Mouse (Mus musculus) testis, postnatal 14 days (tissue): ENCODE results near the gene Ntm.

Source experiments
- DNase-seq: peaks from one replicate; pipeline ENCODE4 v3.0.0; 2021; ENCODE audit warnings: low spot score

The Ntm gene

GRCm38 (mm10) chr9:29128416-29128815 lies 834.5 kb downstream of the Ntm start:
- DNase-seq = no peak

- DNase-seq = no peak
Measured at GRCm38 (mm10) chr9:29124455-29124854, 838.5 kb downstream of the Ntm start.

- DNase-seq = no peak
Measured at GRCm38 (mm10) chr9:29123828-29124227, 839.1 kb downstream of the Ntm start.

- no peak for DNase-seq
Measured at GRCm38 (mm10) chr9:29117561-29118112, 845.3 kb downstream of the Ntm start.

GRCm38 (mm10) chr9:29115337-29115736 lies 847.6 kb downstream of the Ntm start:
- DNase-seq = no peak

- no peak for DNase-seq
Measured at GRCm38 (mm10) chr9:29106771-29107170, 856.2 kb downstream of the Ntm start.

- no peak for DNase-seq
Measured at GRCm38 (mm10) chr9:29104442-29104841, 858.5 kb downstream of the Ntm start.

GRCm38 (mm10) chr9:29103993-29104392 lies 858.9 kb downstream of the Ntm start:
- DNase-seq = no peak

- DNase-seq = no peak
Measured at GRCm38 (mm10) chr9:29100624-29101023, 862.3 kb downstream of the Ntm start.

GRCm38 (mm10) chr9:29092443-29092842 lies 870.5 kb downstream of the Ntm start:
- DNase-seq = no peak

- DNase-seq = no peak
Measured at GRCm38 (mm10) chr9:29088657-29089056, 874.3 kb downstream of the Ntm start.

- no peak for DNase-seq
Measured at GRCm38 (mm10) chr9:29087656-29088055, 875.3 kb downstream of the Ntm start.

GRCm38 (mm10) chr9:29087171-29087570 lies 875.8 kb downstream of the Ntm start:
- no peak for DNase-seq

GRCm38 (mm10) chr9:29075924-29076577 lies 886.9 kb downstream of the Ntm start:
- DNase-seq = no peak

GRCm38 (mm10) chr9:29075243-29075642 lies 887.7 kb downstream of the Ntm start:
- no peak for DNase-seq

GRCm38 (mm10) chr9:29074494-29074893 lies 888.4 kb downstream of the Ntm start:
- no peak for DNase-seq

GRCm38 (mm10) chr9:29071997-29072396 lies 890.9 kb downstream of the Ntm start:
- no peak for DNase-seq

GRCm38 (mm10) chr9:29067572-29067971 lies 895.4 kb downstream of the Ntm start:
- DNase-seq = no peak

- DNase-seq = no peak
Measured at GRCm38 (mm10) chr9:29060293-29060692, 902.6 kb downstream of the Ntm start.

GRCm38 (mm10) chr9:29058811-29059210 lies 904.1 kb downstream of the Ntm start:
- no peak for DNase-seq

- DNase-seq = no peak
Measured at GRCm38 (mm10) chr9:29055637-29056036, 907.3 kb downstream of the Ntm start.

GRCm38 (mm10) chr9:29036466-29036865 lies 926.5 kb downstream of the Ntm start:
- no peak for DNase-seq

- DNase-seq = no peak
Measured at GRCm38 (mm10) chr9:29036058-29036457, 926.9 kb downstream of the Ntm start.

- DNase-seq = no peak
Measured at GRCm38 (mm10) chr9:29026410-29026809, 936.5 kb downstream of the Ntm start.
